Mouse (Mus musculus) E14TG2a.4 (cell line): Measurements from ENCODE around the gene Magi1.
A peak's percentile ranks its signal among the peaks of the same experiment; 100 is the strongest.

Experiments
- H3K27me3 ChIP-seq: 2 replicates; pipeline ENCODE4 v1.6.1; 2014; ENCODE audit warnings: low read length, control low read depth; ENCODE audit not compliant: insufficient read depth
- H3K36me3 ChIP-seq: 2 replicates; pipeline ENCODE4 v1.6.1; 2014; ENCODE audit warnings: low read length, control low read depth; ENCODE audit not compliant: insufficient read depth
- H3K4me1 ChIP-seq: replicated peaks from 2 replicates; pipeline ENCODE4 v1.6.1; 2014; ENCODE audit warnings: low read depth, low read length, control low read depth
- H3K4me3 ChIP-seq: replicated peaks from 2 replicates; pipeline ENCODE4 v1.5.1; 2014; ENCODE audit warnings: mild to moderate bottlenecking, low read length
- H3K9me3 ChIP-seq: 2 replicates; pipeline ENCODE4 v1.6.1; 2014; ENCODE audit warnings: low read length, control low read depth
- CTCF ChIP-seq: conservative IDR thresholded peaks from 2 replicates; pipeline ENCODE4 v1.5.1; 2014; ENCODE audit warnings: low read length
- NANOG ChIP-seq: IDR thresholded peaks from 2 replicates; pipeline ENCODE4 v1.6.1; 2014; ENCODE audit warnings: borderline replicate concordance, low read length, mixed read lengths
- POU5F1 ChIP-seq: IDR thresholded peaks from 2 replicates; pipeline ENCODE4 v1.6.1; 2014; ENCODE audit warnings: low read length, borderline replicate concordance

The Magi1 gene

GRCm38 (mm10) chr6:94264183-94264941 lies 19.4 kb downstream of the Magi1 start:
- no peak for TF ChIP-seq POU5F1
- TF ChIP-seq CTCF, result no peak
- TF ChIP-seq NANOG, result no peak
- Histone ChIP-seq H3K4me3 (no peak overlapping the region), H3K36me3 (no peaks in the 10 kb centered on the region), H3K27me3 (no peaks in the 10 kb centered on the region), H3K4me1 (peaks cover 48% of the 10 kb centered on the region), H3K9me3 (no peaks in the 10 kb centered on the region)

- H3K4me1 ChIP-seq, result peaks cover 76% of the 10 kb centered on the region
- H3K27me3 ChIP-seq, result no peaks in the 10 kb centered on the region
- TF ChIP-seq POU5F1 (no peak), NANOG (no peak), CTCF (no peak)
- no peaks in the 10 kb centered on the region for H3K36me3 ChIP-seq
- H3K4me3 ChIP-seq, result no peak overlapping the region
- H3K9me3 ChIP-seq, result no peaks in the 10 kb centered on the region
These were observed 22.9 kb downstream of the Magi1 start for GRCm38 (mm10) chr6:94260831-94261230.

GRCm38 (mm10) chr6:94259981-94260380 lies 23.7 kb downstream of the Magi1 start:
- Histone ChIP-seq H3K9me3 (no peaks in the 10 kb centered on the region), H3K36me3 (no peaks in the 10 kb centered on the region), H3K4me3 (no peak overlapping the region), H3K4me1 (peaks cover 76% of the 10 kb centered on the region), H3K27me3 (no peaks in the 10 kb centered on the region)
- TF ChIP-seq NANOG, result no peak
- no peak for TF ChIP-seq CTCF
- TF ChIP-seq POU5F1, result no peak

GRCm38 (mm10) chr6:94257831-94258173 lies 25.9 kb downstream of the Magi1 start:
- TF ChIP-seq POU5F1, result no peak
- TF ChIP-seq NANOG, result peak; percentile 58; the same call in 1 of the 2 replicates
- no peaks in the 10 kb centered on the region for H3K9me3 ChIP-seq
- H3K36me3 ChIP-seq, result no peaks in the 10 kb centered on the region
- H3K27me3 ChIP-seq, result no peaks in the 10 kb centered on the region
- peaks cover 75% of the 10 kb centered on the region for H3K4me1 ChIP-seq
- H3K4me3 ChIP-seq, result peak overlapping the region; percentile 23; the same call in 1 of the 2 replicates

- H3K4me1 ChIP-seq, result peaks cover 76% of the 10 kb centered on the region
- H3K27me3 ChIP-seq, result no peaks in the 10 kb centered on the region
- 0 out of 2 replicates have a peak overlapping the region, but pooled peaks have one; percentile 23 for H3K4me3 ChIP-seq
- TF ChIP-seq POU5F1 (no peak), NANOG (no peak), CTCF (no peak)
- H3K36me3 ChIP-seq, result no peaks in the 10 kb centered on the region
- no peaks in the 10 kb centered on the region for H3K9me3 ChIP-seq
These were observed 26.5 kb downstream of the Magi1 start for GRCm38 (mm10) chr6:94256982-94257830.

- no peak for TF ChIP-seq POU5F1
- no peak for TF ChIP-seq NANOG
- TF ChIP-seq CTCF, result no peak
- Histone ChIP-seq H3K36me3 (no peaks in the 10 kb centered on the region), H3K9me3 (no peaks in the 10 kb centered on the region), H3K4me3 (no peak overlapping the region), H3K27me3 (no peaks in the 10 kb centered on the region), H3K4me1 (peaks cover 92% of the 10 kb centered on the region)
These were observed 29.8 kb downstream of the Magi1 start for GRCm38 (mm10) chr6:94253943-94254342.

- H3K36me3 ChIP-seq, result no peaks in the 10 kb centered on the region
These were observed 32.3 kb downstream of the Magi1 start for GRCm38 (mm10) chr6:94251358-94251945.

GRCm38 (mm10) chr6:94249286-94249790 lies 34.4 kb downstream of the Magi1 start:
- H3K4me1 ChIP-seq, result peaks cover 48% of the 10 kb centered on the region
- TF ChIP-seq POU5F1, result no peak
- TF ChIP-seq NANOG, result no peak
- TF ChIP-seq CTCF, result no peak
- H3K36me3 ChIP-seq, result no peaks in the 10 kb centered on the region
- no peak overlapping the region for H3K4me3 ChIP-seq
- H3K9me3 ChIP-seq, result no peaks in the 10 kb centered on the region
- H3K27me3 ChIP-seq, result no peaks in the 10 kb centered on the region

More at GRCm38 (mm10) chr6:94251358-94251945, 32.3 kb downstream of the Magi1 start:
- no peaks in the 10 kb centered on the region for H3K9me3 ChIP-seq
- H3K4me1 ChIP-seq, result peaks cover 68% of the 10 kb centered on the region
- peak; percentile 34; the same call in 1 of the 2 replicates for TF ChIP-seq NANOG
- no peak for TF ChIP-seq CTCF
- H3K4me3 ChIP-seq, result no peak overlapping the region
- no peaks in the 10 kb centered on the region for H3K27me3 ChIP-seq
